16 mouse cellular contexts compared by ENCODE assay signal in genomic region chr15:67336294-67337039, GRCm38 (mm10).
A peak's percentile ranks its signal among the peaks of the same experiment; 100 is the strongest.
DNase-seq lines count a peak whose midpoint lies in the region; ATAC-seq lines count a peak whose summit lies in the region.
"Had no signal": no experiment of that assay in that cellular context is flagged by ENCODE, and none has a peak within 500 bp of the region (broad histone marks: within the 10 kb centered on the region; RNA-seq: fewer than 3 reads in every experiment).

No protein-coding gene starts in this region.

- H3K9me3 ChIP-seq in hindbrain, embryonic 11.5 days (ENCODE audit: control insufficient read depth, low read length), result no peaks in the 10 kb centered on the region
- no peaks in the 10 kb centered on the region for H3K9me3 ChIP-seq in hindbrain, embryonic 12.5 days (replicated peaks)
- no peaks in the 10 kb centered on the region for H3K9me3 ChIP-seq in forebrain, embryonic 15.5 days
- no peaks in the 10 kb centered on the region for H3K9me3 ChIP-seq in midbrain, embryonic 10.5 days (replicated peaks)
- no peaks in the 10 kb centered on the region for H3K9me3 ChIP-seq in midbrain, embryonic 13.5 days
- H3K9me3 ChIP-seq: forebrain, embryonic 13.5 days; liver, embryonic 12.5 days; lung, embryonic 15.5 days had no signal

- no peak overlapping the region for H3K4me3 ChIP-seq in hindbrain, embryonic 11.5 days (ENCODE audit: low read depth, low read length)
- H3K4me3 ChIP-seq in hindbrain, embryonic 12.5 days, result no peak overlapping the region
- H3K4me3 ChIP-seq in forebrain, embryonic 15.5 days, result no peak overlapping the region
- no peak overlapping the region for H3K4me3 ChIP-seq in midbrain, embryonic 10.5 days
- no peak overlapping the region for H3K4me3 ChIP-seq in midbrain, embryonic 13.5 days (replicated peaks)
- H3K4me3 ChIP-seq: forebrain, embryonic 13.5 days; liver, embryonic 12.5 days; lung, embryonic 15.5 days had no signal

- no peak overlapping the region for H3K27ac ChIP-seq in hindbrain, embryonic 11.5 days (ENCODE audit: low read depth, low read length)
- H3K27ac ChIP-seq in hindbrain, embryonic 12.5 days, result no peak overlapping the region
- no peak overlapping the region for H3K27ac ChIP-seq in forebrain, embryonic 15.5 days (replicated peaks)
- no peak overlapping the region for H3K27ac ChIP-seq in midbrain, embryonic 10.5 days (replicated peaks)
- no peak overlapping the region for H3K27ac ChIP-seq in midbrain, embryonic 13.5 days
- H3K27ac ChIP-seq: forebrain, embryonic 13.5 days; liver, embryonic 12.5 days; lung, embryonic 15.5 days; macrophage had no signal

- no peak for ATAC-seq in hindbrain, embryonic 11.5 days (ENCODE audit: low FRiP score)
- no peak for ATAC-seq in hindbrain, embryonic 12.5 days (ENCODE audit: low FRiP score)
- peak; percentile 73 for ATAC-seq in common myeloid progenitor, adult 5-6 weeks (replicated peaks; ENCODE audit: low read depth, poor library complexity, severe bottlenecking)
- ATAC-seq in inflammation-experienced regulatory T-cells, adult 6 months, result peak; percentile 25
- ATAC-seq in forebrain, embryonic 15.5 days (replicated peaks), result no peak
- ATAC-seq in midbrain, embryonic 13.5 days, result no peak
- ATAC-seq: forebrain, embryonic 13.5 days; liver, embryonic 12.5 days had no signal

- no peak overlapping the region for H3K4me2 ChIP-seq in hindbrain, embryonic 11.5 days (replicated peaks; ENCODE audit: low read depth, low read length)
- H3K4me2 ChIP-seq in hindbrain, embryonic 12.5 days (replicated peaks), result no peak overlapping the region
- no peak overlapping the region for H3K4me2 ChIP-seq in forebrain, embryonic 15.5 days (replicated peaks)
- H3K4me2 ChIP-seq in midbrain, embryonic 13.5 days (replicated peaks), result no peak overlapping the region
- H3K4me2 ChIP-seq: forebrain, embryonic 13.5 days; liver, embryonic 12.5 days; lung, embryonic 15.5 days had no signal

- H3K4me1 ChIP-seq in hindbrain, embryonic 11.5 days (replicated peaks; ENCODE audit: control insufficient read depth, insufficient read depth, low read length), result no peaks in the 10 kb centered on the region
- no peaks in the 10 kb centered on the region for H3K4me1 ChIP-seq in hindbrain, embryonic 12.5 days
- no peaks in the 10 kb centered on the region for H3K4me1 ChIP-seq in forebrain, embryonic 15.5 days
- H3K4me1 ChIP-seq in midbrain, embryonic 10.5 days, result no peaks in the 10 kb centered on the region
- no peaks in the 10 kb centered on the region for H3K4me1 ChIP-seq in midbrain, embryonic 13.5 days (replicated peaks)
- H3K4me1 ChIP-seq: forebrain, embryonic 13.5 days; lung, embryonic 15.5 days had no signal

- no peak overlapping the region for H3K9ac ChIP-seq in hindbrain, embryonic 11.5 days (ENCODE audit: low read depth, low read length)
- no peak overlapping the region for H3K9ac ChIP-seq in hindbrain, embryonic 12.5 days
- H3K9ac ChIP-seq in forebrain, embryonic 15.5 days (replicated peaks), result no peak overlapping the region
- no peak overlapping the region for H3K9ac ChIP-seq in midbrain, embryonic 13.5 days (replicated peaks)
- H3K9ac ChIP-seq: forebrain, embryonic 13.5 days; liver, embryonic 12.5 days; lung, embryonic 15.5 days had no signal

- WGBS in hindbrain, embryonic 11.5 days, result 49% methylated on average over 5 of the region's 5 CpGs
- 54% methylated on average over 5 of the region's 5 CpGs for WGBS in hindbrain, embryonic 12.5 days
- 54% methylated on average over 5 of the region's 5 CpGs for WGBS in forebrain, embryonic 15.5 days
- WGBS in midbrain, embryonic 10.5 days, result 59% methylated on average over 5 of the region's 5 CpGs
- 55% methylated on average over 5 of the region's 5 CpGs for WGBS in midbrain, embryonic 13.5 days

- peak; percentile 6 for DNase-seq in hindbrain, embryonic 11.5 days (ENCODE audit: low spot score)
- peak; percentile 4 for DNase-seq in splenic B cell, adult 2 months (ENCODE audit: low read depth, low spot score)
- no peak for DNase-seq in midbrain, embryonic 10.5 days (ENCODE audit: low spot score)
- DNase-seq: cerebellum, adult 9-10 months; gastrocnemius, postnatal 25 days; layer of hippocampus, adult 9-11 months; thymus, postnatal 25 days had no signal

- no peaks in the 10 kb centered on the region for H3K27me3 ChIP-seq in hindbrain, embryonic 11.5 days (ENCODE audit: control insufficient read depth, insufficient read depth, low read length)
- no peaks in the 10 kb centered on the region for H3K27me3 ChIP-seq in hindbrain, embryonic 12.5 days
- no peaks in the 10 kb centered on the region for H3K27me3 ChIP-seq in splenic B cell, adult 2 months (ENCODE audit: control insufficient read depth, insufficient read depth, low read length, poor library complexity, severe bottlenecking)
- H3K27me3 ChIP-seq in forebrain, embryonic 15.5 days, result no peaks in the 10 kb centered on the region
- no peaks in the 10 kb centered on the region for H3K27me3 ChIP-seq in midbrain, embryonic 10.5 days (ENCODE audit: low read depth, poor library complexity, severe bottlenecking)
- no peaks in the 10 kb centered on the region for H3K27me3 ChIP-seq in midbrain, embryonic 13.5 days
- H3K27me3 ChIP-seq: forebrain, embryonic 13.5 days; liver, embryonic 12.5 days; lung, embryonic 15.5 days had no signal

- H3K36me3 ChIP-seq in hindbrain, embryonic 11.5 days (ENCODE audit: control insufficient read depth, insufficient read depth, low read length), result no peaks in the 10 kb centered on the region
- no peaks in the 10 kb centered on the region for H3K36me3 ChIP-seq in hindbrain, embryonic 12.5 days
- no peaks in the 10 kb centered on the region for H3K36me3 ChIP-seq in splenic B cell, adult 2 months (ENCODE audit: control insufficient read depth, insufficient read depth, low read length, poor library complexity, severe bottlenecking)
- no peaks in the 10 kb centered on the region for H3K36me3 ChIP-seq in forebrain, embryonic 15.5 days
- no peaks in the 10 kb centered on the region for H3K36me3 ChIP-seq in midbrain, embryonic 10.5 days
- no peaks in the 10 kb centered on the region for H3K36me3 ChIP-seq in midbrain, embryonic 13.5 days
- H3K36me3 ChIP-seq: liver, embryonic 12.5 days; lung, embryonic 15.5 days had no signal

Comparison
In these comparisons a context has a peak if more than half of its experiments do, and no peak if none do; other contexts are left out.
1. ATAC-seq: peak in common myeloid progenitor, adult 5-6 weeks (single experiment) and inflammation-experienced regulatory T-cells, adult 6 months (single experiment); none in hindbrain, embryonic 11.5 days (single experiment), hindbrain, embryonic 12.5 days (single experiment), forebrain, embryonic 15.5 days (single experiment) and midbrain, embryonic 13.5 days (single experiment).